Mouse (Mus musculus) MEL (cell line): ENCODE data around the gene Uchl3.

Experiments used
- BHLHE40 ChIP-seq: IDR thresholded peaks from 2 replicates; pipeline ENCODE4 v1.6.1; 2012; ENCODE audit warnings: low read depth, mild to moderate bottlenecking, inconsistent platforms, low read length, improper control_type of control experiment, borderline replicate concordance
- CTCF ChIP-seq, 3 experiments: IDR thresholded peaks in 2 of 3; conservative IDR thresholded peaks in 1 of 3; 2 replicates each; pipeline ENCODE4 v1.5.1; 2011 to 2012; ENCODE audit warnings: low read length in 3 of 3, low read depth in 2 of 3, mild to moderate bottlenecking in 2 of 3, improper control_type of control experiment in 1 of 3, inconsistent platforms in 1 of 3, mixed read lengths in 1 of 3, moderate library complexity in 1 of 3; ENCODE audit not compliant: control insufficient read depth in 1 of 3, insufficient read depth in 1 of 3, poor library complexity in 1 of 3, severe bottlenecking in 1 of 3
- ELF1 ChIP-seq: IDR thresholded peaks from 2 replicates; pipeline ENCODE4 v1.6.1; 2014; ENCODE audit warnings: low read depth, mild to moderate bottlenecking, inconsistent platforms, low read length, improper control_type of control experiment, moderate library complexity
- EP300 ChIP-seq, 2 experiments: IDR thresholded peaks; 2 replicates each; pipeline ENCODE4 v1.6.1; 2011; ENCODE audit warnings: improper control_type of control experiment in 2 of 2, low read length in 2 of 2, low read depth in 1 of 2, mild to moderate bottlenecking in 1 of 2
- ETS1 ChIP-seq: IDR thresholded peaks from 2 replicates; pipeline ENCODE4 v1.6.1; 2012; ENCODE audit warnings: low read depth, mild to moderate bottlenecking, inconsistent platforms, low read length, improper control_type of control experiment, moderate library complexity
- HCFC1 ChIP-seq: IDR thresholded peaks from 2 replicates; pipeline ENCODE4 v1.6.1; 2012; ENCODE audit warnings: low read depth, mild to moderate bottlenecking, inconsistent platforms, low read length, improper control_type of control experiment, moderate library complexity
- JUND ChIP-seq: IDR thresholded peaks from 2 replicates; pipeline ENCODE4 v1.6.1; 2011; ENCODE audit warnings: low read depth, mild to moderate bottlenecking, improper control_type of control experiment, low read length
- POLR2A ChIP-seq, 2 experiments: IDR thresholded peaks; 2 replicates each; pipeline ENCODE4 v1.6.1; 2011 to 2012; ENCODE audit warnings: low read length in 2 of 2, mild to moderate bottlenecking in 2 of 2, control low read depth in 1 of 2, improper control_type of control experiment in 1 of 2, low read depth in 1 of 2, moderate library complexity in 1 of 2; ENCODE audit not compliant: control insufficient read depth in 1 of 2, insufficient read depth in 1 of 2, poor library complexity in 1 of 2
- POLR2AphosphoS2 ChIP-seq: IDR thresholded peaks from 2 replicates; pipeline ENCODE4 v1.6.1; 2011; ENCODE audit warnings: low read length, improper control_type of control experiment
- RAD21 ChIP-seq: IDR thresholded peaks from 2 replicates; pipeline ENCODE4 v1.6.1; 2011; ENCODE audit warnings: mild to moderate bottlenecking, low read depth, low read length, improper control_type of control experiment
- SIN3A ChIP-seq: IDR thresholded peaks from 2 replicates; pipeline ENCODE4 v1.6.1; 2012; ENCODE audit warnings: low read length, improper control_type of control experiment, inconsistent platforms
- TAL1 ChIP-seq: IDR thresholded peaks from 2 replicates; pipeline ENCODE4 v1.6.1; 2012; ENCODE audit warnings: mild to moderate bottlenecking, inconsistent platforms, low read length, moderate library complexity, mixed read lengths
- TBP ChIP-seq: IDR thresholded peaks from 2 replicates; pipeline ENCODE4 v1.8.0; 2011; ENCODE audit warnings: low read depth, low read length, improper control_type of control experiment

- TF ChIP-seq POLR2A (IDR thresholded peaks at IDR 0.05; ENCODE audit: control insufficient read depth in 1 of 2, insufficient read depth in 1 of 2, low read depth in 1 of 2, low read length in 2 of 2, poor library complexity in 1 of 2) (no peak), TBP (no peak), POLR2AphosphoS2 (no peak), CTCF (IDR thresholded peaks at IDR 0.05 in 2 of 3, conservative IDR thresholded peaks at IDR 0.05 in 1 of 3; ENCODE audit: control insufficient read depth in 1 of 3, insufficient read depth in 1 of 3, low read depth in 2 of 3, low read length in 3 of 3, poor library complexity in 1 of 3, severe bottlenecking in 1 of 3) (no peak), HCFC1 (no peak), JUND (no peak), ELF1 (no peak), EP300 (IDR thresholded peaks at IDR 0.05; ENCODE audit: low read depth in 1 of 2, low read length in 2 of 2) (no peak), RAD21 (no peak), ETS1 (no peak), SIN3A (no peak), BHLHE40 (no peak), TAL1 (no peak)
Measured at GRCm38 (mm10) chr14:101644948-101645347, 8.8 kb upstream of the Uchl3 start.
